Mouse (Mus musculus) forebrain, embryonic 13.5 days (tissue): ENCODE measurements around the gene Cnksr3. TPM values are rescaled to one million over a fixed set of nuclear protein-coding genes. Genes with fewer than 3 reads are reported as not detected.

Source experiments
- ATAC-seq: fragments of 200-750 bp; cut with Nextera tagmentation; 2 replicates; pipeline ENCODE4 v1.8.0; 2017
- H3K27ac ChIP-seq: fragments of 300-500 bp; sonication (generic); 2 replicates; pipeline ENCODE4 v1.5.1; 2015; ENCODE audit warnings: inconsistent platforms, mild to moderate bottlenecking, moderate library complexity
- H3K27me3 ChIP-seq: fragments of 300-500 bp; sonication (generic); 2 replicates; pipeline ENCODE4 v1.6.1; 2015; ENCODE audit warnings: mild to moderate bottlenecking, inconsistent platforms
- H3K36me3 ChIP-seq: fragments of 300-500 bp; sonication (generic); 2 replicates; pipeline ENCODE4 v1.6.1; 2015; ENCODE audit warnings: mild to moderate bottlenecking, inconsistent platforms; ENCODE audit not compliant: poor library complexity, severe bottlenecking
- H3K4me1 ChIP-seq: fragments of 300-500 bp; sonication (generic); 2 replicates; pipeline ENCODE4 v1.6.1; 2015; ENCODE audit warnings: inconsistent platforms
- H3K4me2 ChIP-seq: fragments of 300-500 bp; sonication (generic); 2 replicates; pipeline ENCODE4 v1.6.1; 2015; ENCODE audit warnings: inconsistent platforms, mild to moderate bottlenecking, moderate library complexity
- H3K4me3 ChIP-seq: fragments of 300-500 bp; sonication (generic); 2 replicates; pipeline ENCODE4 v1.5.1; 2015; ENCODE audit warnings: mild to moderate bottlenecking, inconsistent platforms
- H3K9ac ChIP-seq: fragments of 300-500 bp; sonication (generic); 2 replicates; pipeline ENCODE4 v1.6.1; 2015; ENCODE audit warnings: mild to moderate bottlenecking, inconsistent platforms
- H3K9me3 ChIP-seq: fragments of 300-500 bp; sonication (generic); replicated peaks from 2 replicates; pipeline ENCODE4 v1.6.1; 2016; ENCODE audit warnings: inconsistent platforms
- WGBS: fragments of 180-500 bp; shearing (Covaris S2); methylation state at CpG from one replicate; pipeline ENCODE4 v1.1.7; 2015; 5-methylcytosine and 5-hydroxymethylcytosine counted together
- polyA plus RNA-seq: library from polyadenylated mRNA; unstranded; fragments of >200 nt; fragmentation: Nextera tagmentation; extraction: Ambion mirVana; gene quantifications from 2 replicates; pipeline ENCODE4 v1.2.1, GENCODE M21; 2015

The Cnksr3 gene
- polyA plus RNA-seq, 1 experiment from 2014 or later = 4.2 TPM

GRCm38 (mm10) chr10:7191721-7192413 is 20.2 kb downstream of the Cnksr3 start:
- WGBS = 92% methylated on average over 9 of the region's 9 CpGs

GRCm38 (mm10) chr10:7189194-7189593 is 22.8 kb downstream of the Cnksr3 start:
- H3K27ac ChIP-seq = no peak overlapping the region
- WGBS = 86% methylated on average over 6 of the region's 6 CpGs
- H3K36me3 ChIP-seq = no peaks in the 10 kb centered on the region
- no peaks in the 10 kb centered on the region for H3K4me1 ChIP-seq
- no peak for ATAC-seq
- no peak overlapping the region for H3K9ac ChIP-seq
- H3K9me3 ChIP-seq = no peaks in the 10 kb centered on the region
- H3K4me2 ChIP-seq = no peak overlapping the region
- H3K4me3 ChIP-seq = no peak overlapping the region
- no peaks in the 10 kb centered on the region for H3K27me3 ChIP-seq

More at GRCm38 (mm10) chr10:7191721-7192413, 20.2 kb downstream of the Cnksr3 start:
- Histone ChIP-seq H3K27me3 (no peaks in the 10 kb centered on the region), H3K4me3 (no peak overlapping the region), H3K9me3 (no peaks in the 10 kb centered on the region), H3K9ac (no peak overlapping the region), H3K4me2 (no peak overlapping the region), H3K4me1 (peaks cover 5% of the 10 kb centered on the region; the same call in 1 of the 2 replicates), H3K36me3 (no peaks in the 10 kb centered on the region), H3K27ac (no peak overlapping the region)
- ATAC-seq = no peak

- 72% methylated on average over 7 of the region's 7 CpGs for WGBS
- Histone ChIP-seq H3K36me3 (no peaks in the 10 kb centered on the region), H3K4me2 (no peak overlapping the region), H3K9ac (no peak overlapping the region), H3K9me3 (no peaks in the 10 kb centered on the region), H3K4me1 (peaks cover 5% of the 10 kb centered on the region; the same call in 1 of the 2 replicates), H3K27ac (no peak overlapping the region), H3K27me3 (no peaks in the 10 kb centered on the region), H3K4me3 (no peak overlapping the region)
- ATAC-seq = no peak
These were observed 24.2 kb downstream of the Cnksr3 start for GRCm38 (mm10) chr10:7187881-7188280.

- Histone ChIP-seq H3K27me3 (no peaks in the 10 kb centered on the region), H3K27ac (no peak overlapping the region), H3K36me3 (no peaks in the 10 kb centered on the region), H3K4me3 (no peak overlapping the region), H3K9me3 (no peaks in the 10 kb centered on the region), H3K4me2 (no peak overlapping the region), H3K9ac (no peak overlapping the region), H3K4me1 (peaks cover 5% of the 10 kb centered on the region; the same call in 1 of the 2 replicates)
- ATAC-seq = no peak
- WGBS = 94% methylated on average over 5 of the region's 5 CpGs
These were observed 25.0 kb downstream of the Cnksr3 start for GRCm38 (mm10) chr10:7186992-7187391.

- ATAC-seq = no peak
- WGBS = 93% methylated on average over 5 of the region's 5 CpGs
- H3K36me3 ChIP-seq = no peaks in the 10 kb centered on the region
- H3K4me3 ChIP-seq = no peak overlapping the region
- no peak overlapping the region for H3K27ac ChIP-seq
- H3K9ac ChIP-seq = no peak overlapping the region
- H3K4me1 ChIP-seq = peaks cover 5% of the 10 kb centered on the region; the same call in 1 of the 2 replicates
- no peaks in the 10 kb centered on the region for H3K9me3 ChIP-seq
- no peak overlapping the region for H3K4me2 ChIP-seq
- no peaks in the 10 kb centered on the region for H3K27me3 ChIP-seq
These were observed 26.0 kb downstream of the Cnksr3 start for GRCm38 (mm10) chr10:7186018-7186417.

GRCm38 (mm10) chr10:7183171-7183631 is 28.8 kb downstream of the Cnksr3 start:
- Histone ChIP-seq H3K27me3 (no peaks in the 10 kb centered on the region), H3K4me3 (no peak overlapping the region), H3K4me2 (no peak overlapping the region), H3K4me1 (peaks cover 5% of the 10 kb centered on the region; the same call in 1 of the 2 replicates), H3K36me3 (no peaks in the 10 kb centered on the region), H3K9ac (no peak overlapping the region), H3K9me3 (no peaks in the 10 kb centered on the region), H3K27ac (no peak overlapping the region)
- ATAC-seq = no peak
- 46% methylated on average over 6 of the region's 6 CpGs for WGBS

GRCm38 (mm10) chr10:7182555-7183170 is 29.4 kb downstream of the Cnksr3 start:
- Histone ChIP-seq H3K4me3 (no peak overlapping the region), H3K9me3 (no peaks in the 10 kb centered on the region), H3K4me2 (no peak overlapping the region), H3K4me1 (peaks cover 5% of the 10 kb centered on the region; the same call in 1 of the 2 replicates), H3K36me3 (no peaks in the 10 kb centered on the region), H3K9ac (no peak overlapping the region), H3K27me3 (no peaks in the 10 kb centered on the region), H3K27ac (no peak overlapping the region)
- 78% methylated on average over 12 of the region's 12 CpGs for WGBS
- ATAC-seq = no peak

- ATAC-seq = no peak
- no peaks in the 10 kb centered on the region for H3K27me3 ChIP-seq
- H3K4me3 ChIP-seq = no peak overlapping the region
- no peak overlapping the region for H3K9ac ChIP-seq
- WGBS = 82% methylated on average over 5 of the region's 5 CpGs
- no peak overlapping the region for H3K27ac ChIP-seq
- no peaks in the 10 kb centered on the region for H3K9me3 ChIP-seq
- no peak overlapping the region for H3K4me2 ChIP-seq
- H3K4me1 ChIP-seq = peaks cover 5% of the 10 kb centered on the region; the same call in 1 of the 2 replicates
- H3K36me3 ChIP-seq = no peaks in the 10 kb centered on the region
These were observed 31.7 kb downstream of the Cnksr3 start for GRCm38 (mm10) chr10:7180296-7180695.

- no peak overlapping the region for H3K27ac ChIP-seq
- WGBS = 81% methylated on average over 10 of the region's 10 CpGs
- no peaks in the 10 kb centered on the region for H3K9me3 ChIP-seq
- ATAC-seq = no peak
- H3K36me3 ChIP-seq = no peaks in the 10 kb centered on the region
- H3K4me3 ChIP-seq = no peak overlapping the region
- peaks cover 5% of the 10 kb centered on the region; the same call in 1 of the 2 replicates for H3K4me1 ChIP-seq
- no peak overlapping the region for H3K4me2 ChIP-seq
- H3K9ac ChIP-seq = no peak overlapping the region
- no peaks in the 10 kb centered on the region for H3K27me3 ChIP-seq
These were observed 33.5 kb downstream of the Cnksr3 start for GRCm38 (mm10) chr10:7178571-7178970.

GRCm38 (mm10) chr10:7176205-7176910 is 35.7 kb downstream of the Cnksr3 start:
- Histone ChIP-seq H3K27ac (no peak overlapping the region), H3K4me2 (no peak overlapping the region), H3K4me1 (no peaks in the 10 kb centered on the region), H3K27me3 (no peaks in the 10 kb centered on the region), H3K4me3 (no peak overlapping the region), H3K9ac (no peak overlapping the region), H3K36me3 (no peaks in the 10 kb centered on the region), H3K9me3 (no peaks in the 10 kb centered on the region)
- WGBS = 92% methylated on average over 8 of the region's 8 CpGs
- no peak for ATAC-seq

GRCm38 (mm10) chr10:7174480-7174879 is 37.6 kb downstream of the Cnksr3 start:
- Histone ChIP-seq H3K4me2 (no peak overlapping the region), H3K4me3 (no peak overlapping the region), H3K4me1 (no peaks in the 10 kb centered on the region), H3K27ac (no peak overlapping the region), H3K27me3 (no peaks in the 10 kb centered on the region), H3K9ac (no peak overlapping the region), H3K36me3 (no peaks in the 10 kb centered on the region), H3K9me3 (no peaks in the 10 kb centered on the region)
- no peak for ATAC-seq
- WGBS = 52% methylated on average over 2 of the region's 2 CpGs

- Histone ChIP-seq H3K9ac (no peak overlapping the region), H3K27ac (no peak overlapping the region), H3K27me3 (no peaks in the 10 kb centered on the region), H3K4me3 (no peak overlapping the region), H3K36me3 (no peaks in the 10 kb centered on the region), H3K4me2 (no peak overlapping the region), H3K9me3 (no peaks in the 10 kb centered on the region), H3K4me1 (no peaks in the 10 kb centered on the region)
- 79% methylated on average over 1 of the region's 1 CpGs for WGBS
- ATAC-seq = no peak
These were observed 38.9 kb downstream of the Cnksr3 start for GRCm38 (mm10) chr10:7173098-7173497.
